Mouse (Mus musculus) stomach, postnatal 0 days (tissue): ENCODE measurements around the gene Rad51c. TPM values are rescaled to one million over a fixed set of nuclear protein-coding genes. Genes with fewer than 3 reads are reported as not detected.
"Not testable (repeated sequence)": the region's sequence is repeated elsewhere in the genome, so short reads cannot be mapped to it uniquely, and the experiment has no call there.

ENCODE experiments used
- ATAC-seq: fragments of 200-750 bp; cut with Nextera tagmentation; 2 replicates; pipeline ENCODE4 v1.8.0; 2017; ENCODE audit not compliant: low FRiP score, low TSS enrichment
- DNase-seq: peaks from one replicate; pipeline ENCODE4 v3.0.0-alpha.2; 2016; ENCODE audit warnings: low spot score
- H3K27ac ChIP-seq: fragments of 300-500 bp; sonication (generic); replicated peaks from 2 replicates; pipeline ENCODE4 v1.5.1; 2014; ENCODE audit warnings: mild to moderate bottlenecking, control low read depth
- H3K27me3 ChIP-seq: fragments of 300-500 bp; sonication (generic); 2 replicates; pipeline ENCODE4 v1.6.1; 2014; ENCODE audit warnings: low read length; ENCODE audit not compliant: control insufficient read depth, insufficient read depth
- H3K36me3 ChIP-seq: fragments of 300-500 bp; sonication (generic); 2 replicates; pipeline ENCODE4 v1.6.1; 2014; ENCODE audit warnings: low read length, mixed read lengths; ENCODE audit not compliant: control insufficient read depth, insufficient read depth
- H3K4me1 ChIP-seq: fragments of 300-500 bp; sonication (generic); replicated peaks from 2 replicates; pipeline ENCODE4 v1.6.1; 2014; ENCODE audit warnings: antibody characterized with exemption; ENCODE audit not compliant: control insufficient read depth, insufficient read depth
- H3K4me2 ChIP-seq: fragments of 300-500 bp; sonication (generic); replicated peaks from 2 replicates; pipeline ENCODE4 v1.6.1; 2014; ENCODE audit warnings: low read depth, mild to moderate bottlenecking, control low read depth, moderate library complexity
- H3K4me3 ChIP-seq: fragments of 300-500 bp; sonication (generic); 2 replicates; pipeline ENCODE4 v1.5.1; 2014; ENCODE audit warnings: low read depth, low read length, control low read depth
- H3K9ac ChIP-seq: fragments of 300-500 bp; sonication (generic); 2 replicates; pipeline ENCODE4 v1.6.1; 2014; ENCODE audit warnings: mild to moderate bottlenecking, low read length, control low read depth, mixed read lengths
- H3K9me3 ChIP-seq: fragments of 300-500 bp; sonication (generic); 2 replicates; pipeline ENCODE4 v1.6.1; 2016; ENCODE audit warnings: low read length; ENCODE audit not compliant: control insufficient read depth
- CTCF ChIP-seq: IDR thresholded peaks from 2 replicates; pipeline ENCODE4 v1.5.1; 2016; ENCODE audit warnings: antibody characterized with exemption, low read depth, mild to moderate bottlenecking, moderate library complexity
- EP300 ChIP-seq: optimal IDR thresholded peaks from 2 replicates; pipeline ENCODE3; 2016; ENCODE audit warnings: antibody characterized with exemption
- WGBS: fragments of 180-500 bp; shearing (Covaris S2); extraction: QIAGEN DNeasy Blood & Tissue Kit; methylation state at CpG from one replicate; pipeline ENCODE4 v1.1.7; 2014; 5-methylcytosine and 5-hydroxymethylcytosine counted together
- polyA plus RNA-seq: library from polyadenylated mRNA; unstranded; fragments of >200 nt; fragmentation: Nextera tagmentation; extraction: Ambion mirVana; gene quantifications from 2 replicates; pipeline ENCODE4 v1.2.1, GENCODE M21; 2015

Rad51c gene
- polyA plus RNA-seq, 1 experiment from 2014 or later: 1.8 TPM

DNA sequence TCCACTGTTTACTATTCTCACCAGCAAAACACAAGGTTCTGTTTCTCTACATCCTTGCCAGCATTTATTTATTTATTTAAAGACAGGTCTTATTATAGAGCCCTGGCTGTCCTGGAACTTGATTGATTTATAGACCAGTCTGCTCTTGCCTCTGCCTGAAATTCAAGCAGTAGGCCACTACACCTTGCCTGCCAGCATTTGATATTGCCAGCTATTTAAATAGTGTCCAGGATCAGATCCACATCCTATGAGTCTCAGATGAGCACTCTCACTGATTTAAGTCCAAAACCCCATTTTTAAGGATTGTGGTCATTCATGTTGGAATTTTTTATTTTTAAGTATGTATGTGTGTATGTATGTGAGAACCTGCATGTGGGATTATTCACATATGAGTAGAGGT is 16.1 kb upstream of the Rad51c start:
- DNase-seq (no peak), ATAC-seq (no peak)
- no peak for TF ChIP-seq EP300
- no peak for TF ChIP-seq CTCF

DNA sequence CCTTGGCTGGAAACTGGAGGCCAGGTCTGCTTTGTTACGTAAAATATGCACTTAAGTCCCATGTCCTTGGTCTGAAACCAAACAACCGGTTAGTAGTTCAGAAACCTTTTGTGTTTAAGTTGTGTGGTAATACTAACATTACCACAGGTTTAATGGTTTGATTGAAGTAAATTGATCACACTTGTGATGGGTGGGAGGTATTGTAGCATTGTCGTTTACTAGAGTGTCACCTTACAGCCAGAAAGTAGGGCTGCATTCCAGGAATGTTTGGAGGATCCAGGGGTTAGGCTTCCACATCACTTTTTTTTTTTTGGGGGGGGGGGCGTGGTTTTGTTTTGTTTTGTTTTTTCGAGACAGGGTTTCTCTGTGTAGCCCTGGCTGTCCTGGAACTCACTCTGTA is 11.4 kb upstream of the Rad51c start:
- Histone ChIP-seq H3K9me3 (no peaks in the 10 kb centered on the region), H3K36me3 (no peaks in the 10 kb centered on the region), H3K27ac (no peak overlapping the region), H3K4me1 (no peaks in the 10 kb centered on the region), H3K4me3 (no peak overlapping the region), H3K9ac (no peak overlapping the region), H3K4me2 (no peak overlapping the region), H3K27me3 (no peaks in the 10 kb centered on the region)
- WGBS: 52% methylated on average over 5 of the region's 5 CpGs
- ATAC-seq (no peak), DNase-seq (no peak)
- TF ChIP-seq EP300 (no peak), CTCF (no peak)

More for the DNA sequence above, 16.1 kb upstream of the Rad51c start:
- H3K9ac ChIP-seq: no peak overlapping the region
- H3K4me2 ChIP-seq: no peak overlapping the region
- H3K27ac ChIP-seq: no peak overlapping the region
- H3K27me3 ChIP-seq: no peaks in the 10 kb centered on the region
- no peaks in the 10 kb centered on the region for H3K36me3 ChIP-seq
- H3K4me1 ChIP-seq: no peaks in the 10 kb centered on the region
- no peaks in the 10 kb centered on the region for H3K9me3 ChIP-seq
- H3K4me3 ChIP-seq: no peak overlapping the region

DNA sequence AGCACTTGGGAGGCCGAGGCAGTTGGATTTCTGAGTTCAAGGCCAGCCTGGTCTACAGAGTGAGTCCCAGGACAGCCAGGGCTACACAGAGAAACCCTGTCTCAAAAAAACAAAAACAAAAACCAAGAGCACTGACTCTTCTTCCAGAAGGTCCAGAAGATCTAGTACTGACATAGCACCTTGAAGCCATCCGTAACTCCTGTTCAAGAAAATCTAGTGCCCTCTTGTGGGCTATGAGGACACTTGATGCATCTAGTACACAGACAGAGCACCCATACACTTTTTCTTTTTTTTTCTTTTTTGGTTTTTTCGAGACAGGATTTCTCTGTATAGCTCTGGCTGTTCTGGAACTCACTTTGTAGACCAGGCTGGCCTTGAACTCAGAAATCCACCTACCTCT is 8.7 kb upstream of the Rad51c start:
- WGBS: 61% methylated on average over 3 of the region's 3 CpGs
- not testable (repeated sequence) for H3K4me3 ChIP-seq

DNA sequence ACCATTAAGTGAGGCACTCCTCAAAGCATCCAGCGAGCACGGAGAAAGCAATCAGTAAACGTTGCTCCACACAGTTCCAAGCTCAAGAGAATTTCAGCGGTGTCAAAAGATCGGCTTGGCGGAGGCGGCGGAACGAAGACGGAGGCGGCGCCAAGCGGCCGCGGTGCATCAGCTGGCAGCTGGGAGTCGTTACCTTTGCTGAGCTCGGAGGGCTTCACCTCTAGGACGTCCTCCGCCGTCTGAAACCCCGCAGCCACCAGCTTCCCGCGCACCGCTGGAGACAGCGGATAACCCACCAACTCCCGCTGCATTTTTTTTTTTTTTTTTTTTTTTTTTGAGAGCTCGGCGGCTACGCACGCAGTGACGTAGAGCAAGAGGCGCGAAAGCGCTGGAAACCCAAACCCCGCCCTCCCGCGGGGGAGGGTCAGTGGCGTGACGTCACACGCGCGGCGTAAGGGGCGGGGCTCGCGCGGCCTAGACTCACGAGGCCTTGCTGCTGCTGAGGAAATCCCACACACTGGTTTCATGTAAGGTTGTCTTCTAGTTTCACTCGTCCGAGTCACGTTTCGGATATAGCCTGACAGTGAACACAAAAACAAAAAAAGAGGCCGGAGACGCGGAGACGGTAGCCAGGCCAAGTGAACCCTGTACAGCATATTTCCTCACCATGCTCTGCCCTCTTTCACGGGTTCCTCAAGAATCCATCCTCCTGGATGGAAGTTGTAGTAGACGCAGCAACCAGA is 472 bp downstream of the Rad51c start:
- Histone ChIP-seq H3K9me3 (no peaks in the 10 kb centered on the region), H3K4me2 (peak overlapping the region; percentile 65), H3K27ac (peak overlapping the region; percentile 88), H3K4me3 (peak overlapping the region; percentile 61), H3K27me3 (no peaks in the 10 kb centered on the region), H3K36me3 (no peaks in the 10 kb centered on the region), H3K9ac (peak overlapping the region; percentile 70), H3K4me1 (no peaks in the 10 kb centered on the region)
- peak; percentile 97 for DNase-seq
- TF ChIP-seq CTCF (peak; percentile 38), EP300 (no peak)
- 2% methylated on average over 52 of the region's 58 CpGs for WGBS
- ATAC-seq: peak; percentile 96

More for the DNA sequence above, 8.7 kb upstream of the Rad51c start:
- not testable (repeated sequence) for H3K27me3 ChIP-seq, H3K9me3 ChIP-seq, ATAC-seq, H3K4me1 ChIP-seq, H3K36me3 ChIP-seq, H3K27ac ChIP-seq, H3K9ac ChIP-seq, H3K4me2 ChIP-seq, DNase-seq
- peak; percentile 61 for TF ChIP-seq CTCF

- H3K4me2 ChIP-seq: no peak overlapping the region
- H3K27ac ChIP-seq: no peak overlapping the region
- H3K4me1 ChIP-seq: no peaks in the 10 kb centered on the region
- no peaks in the 10 kb centered on the region for H3K36me3 ChIP-seq
- ATAC-seq: no peak
- TF ChIP-seq CTCF (peak; percentile 48), EP300 (no peak)
- H3K9ac ChIP-seq: no peak overlapping the region
- no peaks in the 10 kb centered on the region for H3K9me3 ChIP-seq
- DNase-seq: no peak
- no peak overlapping the region for H3K4me3 ChIP-seq
- no peaks in the 10 kb centered on the region for H3K27me3 ChIP-seq
- 90% methylated on average over 2 of the region's 2 CpGs for WGBS
Measured at GRCm38 (mm10) chr11:87398402-87398801, 6.4 kb downstream of the Rad51c start.

- WGBS: 52% methylated on average over 1 of the region's 1 CpGs
- TF ChIP-seq EP300: no peak
- TF ChIP-seq CTCF: peak; percentile 79
- H3K9ac ChIP-seq: no peak overlapping the region
- peak; percentile 17 for DNase-seq
- no peaks in the 10 kb centered on the region for H3K9me3 ChIP-seq
- no peaks in the 10 kb centered on the region for H3K27me3 ChIP-seq
- no peak overlapping the region for H3K4me2 ChIP-seq
- no peak overlapping the region for H3K4me3 ChIP-seq
- no peak for ATAC-seq
- peaks cover under 1% of the 10 kb centered on the region; the same call in 1 of the 2 replicates for H3K36me3 ChIP-seq
- H3K27ac ChIP-seq: no peak overlapping the region
- no peaks in the 10 kb centered on the region for H3K4me1 ChIP-seq
Measured at GRCm38 (mm10) chr11:87393855-87394254, 10.9 kb downstream of the Rad51c start.
